Mouse (Mus musculus) CD4-positive, CD25-positive, alpha-beta regulatory T cell, adult 2 months (primary cell): ENCODE measurements around the gene 4930555G01Rik.
"Not testable (repeated sequence)": the region's sequence is repeated elsewhere in the genome, so short reads cannot be mapped to it uniquely, and the experiment has no call there.

Experiments
- DNase-seq: peaks from one replicate; pipeline ENCODE4 v3.0.0-alpha.2; 2012; ENCODE audit warnings: low read depth, low spot score

Gene 4930555G01Rik

GRCm38 (mm10) chr14:5050329-5050728, at the start of gene 4930555G01Rik:
Gene 4930555G01Rik, plus strand, starts transcription at chr14:5050629.
- DNase-seq, result not testable (repeated sequence)

GRCm38 (mm10) chr14:5015591-5015990, 34.8 kb upstream of the 4930555G01Rik start, which contains the start of gene Gm3298:
Gene Gm3298, plus strand, starts transcription at chr14:5015891.
- DNase-seq, result not testable (repeated sequence)

GRCm38 (mm10) chr14:5070611-5071490, 20.4 kb downstream of the 4930555G01Rik start, which contains the start of gene Gm8281:
Gene Gm8281, plus strand, starts transcription at chr14:5071040.
- DNase-seq, result peak; percentile 6
